Mouse (Mus musculus) stomach, postnatal 0 days (tissue): Measurements from ENCODE around the gene Esrrg.

ENCODE experiments used
- CTCF ChIP-seq: IDR thresholded peaks from 2 replicates; pipeline ENCODE4 v1.5.1; 2016; ENCODE audit warnings: antibody characterized with exemption, low read depth, mild to moderate bottlenecking, moderate library complexity
- EP300 ChIP-seq: optimal IDR thresholded peaks from 2 replicates; pipeline ENCODE3; 2016; ENCODE audit warnings: antibody characterized with exemption

GRCm38 (mm10) chr1:188006820-188007491, 398.4 kb downstream of the Esrrg start:
- no peak for TF ChIP-seq CTCF
- no peak for TF ChIP-seq EP300
